Mouse (Mus musculus) liver, embryonic 14.5 days (tissue): ENCODE data around the gene Adgrl2. TPM values are rescaled to one million over a fixed set of nuclear protein-coding genes. Genes with fewer than 3 reads are reported as not detected.

Experiments
- ATAC-seq: fragments of 200-750 bp; cut with Nextera tagmentation; 2 replicates; pipeline ENCODE4 v1.8.0; 2017; ENCODE audit warnings: moderate number of reproducible peaks, mild to moderate bottlenecking, moderate library complexity; ENCODE audit not compliant: insufficient read depth
- DNase-seq, 3 experiments: peaks; one replicate each; pipeline ENCODE4 v3.0.0-alpha.2; 2012 to 2013; ENCODE audit warnings: low read depth in 3 of 3, low spot score in 3 of 3
- H3K27ac ChIP-seq: fragments of 300-500 bp; sonication (generic); 2 replicates; pipeline ENCODE4 v1.5.1; 2014; ENCODE audit warnings: moderate library complexity, mild to moderate bottlenecking, control low read depth, inconsistent platforms
- H3K27me3 ChIP-seq: fragments of 300-500 bp; sonication (generic); 2 replicates; pipeline ENCODE4 v1.6.1; 2014; ENCODE audit warnings: mild to moderate bottlenecking, low read length, moderate library complexity; ENCODE audit not compliant: control insufficient read depth, insufficient read depth
- H3K36me3 ChIP-seq: fragments of 300-500 bp; sonication (generic); replicated peaks from 2 replicates; pipeline ENCODE4 v1.6.1; 2014; ENCODE audit warnings: low read depth; ENCODE audit not compliant: control insufficient read depth, insufficient read depth
- H3K4me1 ChIP-seq, 2 experiments: fragments of 200-500 bp in 1 of 2; fragments of 300-500 bp in 1 of 2; sonication (generic) in 1 of 2; replicated peaks; 2 replicates each; pipeline ENCODE4 v1.6.1; 2012 to 2014; ENCODE audit warnings: antibody characterized with exemption in 1 of 2, inconsistent platforms in 1 of 2, low read length in 1 of 2; ENCODE audit not compliant: control insufficient read depth in 2 of 2, insufficient read depth in 2 of 2
- H3K4me2 ChIP-seq: fragments of 300-500 bp; sonication (generic); 2 replicates; pipeline ENCODE4 v1.6.1; 2014; ENCODE audit warnings: low read depth, mild to moderate bottlenecking, control low read depth, moderate library complexity
- H3K4me3 ChIP-seq, 2 experiments: fragments of 200-500 bp in 1 of 2; fragments of 300-500 bp in 1 of 2; sonication (generic) in 1 of 2; 2 replicates each; pipeline ENCODE4 v1.5.1; 2012 to 2014; ENCODE audit warnings: low read depth in 2 of 2, low read length in 2 of 2, mild to moderate bottlenecking in 2 of 2, control low read depth in 1 of 2, inconsistent platforms in 1 of 2, moderate library complexity in 1 of 2; ENCODE audit not compliant: insufficient read depth in 1 of 2
- H3K9ac ChIP-seq: fragments of 300-500 bp; sonication (generic); replicated peaks from 2 replicates; pipeline ENCODE4 v1.6.1; 2014; ENCODE audit warnings: mild to moderate bottlenecking, control low read depth, moderate library complexity
- H3K9me3 ChIP-seq: fragments of 300-500 bp; sonication (generic); 2 replicates; pipeline ENCODE4 v1.6.1; 2016; ENCODE audit warnings: low read length, mixed read lengths; ENCODE audit not compliant: control insufficient read depth
- CTCF ChIP-seq: IDR thresholded peaks from 2 replicates; pipeline ENCODE4 v1.5.1; 2016; ENCODE audit warnings: antibody characterized with exemption, low read depth, control low read depth
- EP300 ChIP-seq: IDR thresholded peaks from 2 replicates; pipeline ENCODE4 v1.6.1; 2016; ENCODE audit warnings: antibody characterized with exemption, low read depth
- WGBS: fragments of 180-500 bp; shearing (Covaris S2); extraction: QIAGEN DNeasy Blood & Tissue Kit; methylation state at CpG from one replicate; pipeline ENCODE4 v1.1.7; 2014; ENCODE audit not compliant: insufficient replicate concordance; 5-methylcytosine and 5-hydroxymethylcytosine counted together
- polyA plus RNA-seq, 2 experiments: library from polyadenylated mRNA; depleted of rRNA in 1 of 2; stranded (reverse) in 1 of 2; unstranded in 1 of 2; fragments of >200 nt; fragmentation: Nextera tagmentation in 1 of 2; extraction: Ambion mirVana in 1 of 2; gene quantifications; 2 replicates each; pipeline versions ENCODE4 v1.2.1 to v1.2.3; 2012 to 2014

Adgrl2 gene
- polyA plus RNA-seq, 2 experiments: 3.2 to 3.8 TPM

GRCm38 (mm10) chr3:148871792-148872464 is 118.4 kb downstream of the Adgrl2 start:
- Histone ChIP-seq H3K9ac (no peak overlapping the region), H3K4me2 (no peak overlapping the region), H3K4me1 (peaks cover 0 to 5% of the 10 kb centered on the region in 2 experiments; a peak in 2 of 4 replicates), H3K27ac (no peak overlapping the region), H3K4me3 (no peak overlapping the region), H3K9me3 (no peaks in the 10 kb centered on the region), H3K27me3 (no peaks in the 10 kb centered on the region), H3K36me3 (no peaks in the 10 kb centered on the region)
- DNase-seq (no peak), ATAC-seq (no peak)
- WGBS: 32% methylated on average over 5 of the region's 5 CpGs
- peak; percentile 15; the same call in 1 of the 2 replicates for TF ChIP-seq EP300
- no peak for TF ChIP-seq CTCF

- Histone ChIP-seq H3K4me3 (no peak overlapping the region), H3K27ac (no peak overlapping the region), H3K9ac (no peak overlapping the region), H3K36me3 (no peaks in the 10 kb centered on the region), H3K9me3 (no peaks in the 10 kb centered on the region), H3K4me2 (no peak overlapping the region), H3K27me3 (no peaks in the 10 kb centered on the region), H3K4me1 (peaks cover 0 to 5% of the 10 kb centered on the region in 2 experiments; a peak in 2 of 4 replicates)
- no peak for DNase-seq
- 8% methylated on average over 8 of the region's 8 CpGs for WGBS
- TF ChIP-seq CTCF (no peak), EP300 (no peak)
- no peak for ATAC-seq
Measured at GRCm38 (mm10) chr3:148867618-148868017, 122.7 kb downstream of the Adgrl2 start.

- Histone ChIP-seq H3K27me3 (no peaks in the 10 kb centered on the region), H3K4me2 (no peak overlapping the region), H3K9me3 (no peaks in the 10 kb centered on the region), H3K4me1 (peaks cover 0 to 4% of the 10 kb centered on the region in 2 experiments; a peak in 2 of 4 replicates), H3K27ac (no peak overlapping the region), H3K4me3 (no peak overlapping the region), H3K9ac (no peak overlapping the region), H3K36me3 (no peaks in the 10 kb centered on the region)
- WGBS: 46% methylated on average over 5 of the region's 5 CpGs
- TF ChIP-seq CTCF (no peak), EP300 (no peak)
- DNase-seq (no peak), ATAC-seq (no peak)
Measured at GRCm38 (mm10) chr3:148866633-148867032, 123.7 kb downstream of the Adgrl2 start.

GRCm38 (mm10) chr3:148866053-148866452 is 124.3 kb downstream of the Adgrl2 start:
- Histone ChIP-seq H3K9ac (no peak overlapping the region), H3K36me3 (no peaks in the 10 kb centered on the region), H3K4me1 (peaks cover 0 to 2% of the 10 kb centered on the region in 2 experiments; a peak in 2 of 4 replicates), H3K4me3 (no peak overlapping the region), H3K27me3 (no peaks in the 10 kb centered on the region), H3K9me3 (no peaks in the 10 kb centered on the region), H3K4me2 (no peak overlapping the region), H3K27ac (no peak overlapping the region)
- ATAC-seq (no peak), DNase-seq (no peak)
- WGBS: 72% methylated on average over 7 of the region's 7 CpGs
- TF ChIP-seq CTCF (no peak), EP300 (no peak)

GRCm38 (mm10) chr3:148865234-148865633 is 125.1 kb downstream of the Adgrl2 start:
- Histone ChIP-seq H3K9ac (no peak overlapping the region), H3K4me3 (no peak overlapping the region), H3K27ac (no peak overlapping the region), H3K4me1 (peaks cover 0 to 2% of the 10 kb centered on the region in 2 experiments; a peak in 2 of 4 replicates), H3K36me3 (no peaks in the 10 kb centered on the region), H3K27me3 (no peaks in the 10 kb centered on the region), H3K4me2 (no peak overlapping the region), H3K9me3 (no peaks in the 10 kb centered on the region)
- TF ChIP-seq CTCF (no peak), EP300 (no peak)
- DNase-seq (no peak), ATAC-seq (no peak)
- WGBS: 64% methylated on average over 7 of the region's 7 CpGs
